Mouse (Mus musculus) lung, postnatal 0 days (tissue): ENCODE measurements around the gene Grxcr1. TPM values are rescaled to one million over a fixed set of nuclear protein-coding genes. Genes with fewer than 3 reads are reported as not detected.

Source experiments
- ATAC-seq: fragments of 200-750 bp; cut with Nextera tagmentation; 2 replicates; pipeline ENCODE4 v1.8.0; 2017; ENCODE audit warnings: moderate library complexity
- DNase-seq: peaks from one replicate; pipeline ENCODE4 v3.0.0-alpha.2; 2016; ENCODE audit warnings: low spot score
- H3K27ac ChIP-seq: fragments of 300-500 bp; sonication (generic); 2 replicates; pipeline ENCODE4 v1.5.1; 2014; ENCODE audit warnings: antibody characterized with exemption, mild to moderate bottlenecking, low read length, mixed read lengths
- H3K27me3 ChIP-seq: fragments of 300-500 bp; sonication (generic); replicated peaks from 2 replicates; pipeline ENCODE4 v1.6.1; 2014; ENCODE audit warnings: low read length, mixed read lengths; ENCODE audit not compliant: insufficient read depth
- H3K36me3 ChIP-seq: fragments of 300-500 bp; sonication (generic); 2 replicates; pipeline ENCODE4 v1.6.1; 2014; ENCODE audit warnings: low read length, mixed read lengths; ENCODE audit not compliant: insufficient read depth
- H3K4me1 ChIP-seq: fragments of 300-500 bp; sonication (generic); 2 replicates; pipeline ENCODE4 v1.6.1; 2014; ENCODE audit warnings: antibody characterized with exemption, low read depth, low read length, mixed read lengths; ENCODE audit not compliant: insufficient read depth
- H3K4me2 ChIP-seq: fragments of 300-500 bp; sonication (generic); replicated peaks from 2 replicates; pipeline ENCODE4 v1.6.1; 2014; ENCODE audit warnings: low read depth, mild to moderate bottlenecking, low read length, moderate library complexity, mixed read lengths
- H3K4me3 ChIP-seq: fragments of 300-500 bp; sonication (generic); 2 replicates; pipeline ENCODE4 v1.5.1; 2014; ENCODE audit warnings: low read depth, low read length
- H3K9ac ChIP-seq: fragments of 300-500 bp; sonication (generic); replicated peaks from 2 replicates; pipeline ENCODE4 v1.6.1; 2014; ENCODE audit warnings: low read depth, mild to moderate bottlenecking
- H3K9me3 ChIP-seq: fragments of 300-500 bp; sonication (generic); 2 replicates; pipeline ENCODE4 v1.6.1; 2016; ENCODE audit warnings: low read length, mixed read lengths
- CTCF ChIP-seq: IDR thresholded peaks from 2 replicates; pipeline ENCODE4 v1.5.1; 2016; ENCODE audit warnings: antibody characterized with exemption, mild to moderate bottlenecking
- EP300 ChIP-seq: IDR thresholded peaks from 2 replicates; pipeline ENCODE4 v1.6.1; 2016; ENCODE audit warnings: antibody characterized with exemption, mild to moderate bottlenecking, control low read depth
- WGBS: fragments of 180-500 bp; shearing (Covaris S2); extraction: QIAGEN DNeasy Blood & Tissue Kit; methylation state at CpG from one replicate; pipeline ENCODE4 v1.1.7; 2014; 5-methylcytosine and 5-hydroxymethylcytosine counted together
- polyA plus RNA-seq: library from polyadenylated mRNA; unstranded; fragments of >200 nt; fragmentation: Nextera tagmentation; extraction: Ambion mirVana; gene quantifications from 2 replicates; pipeline ENCODE4 v1.2.1, GENCODE M21; 2015

The Grxcr1 gene
- polyA plus RNA-seq, result not detected in 2 replicates

GRCm38 (mm10) chr5:68031744-68032143 is at the start of gene Grxcr1:
TSS of gene Grxcr1 (plus strand) at chr5:68031835.
- TF ChIP-seq CTCF (no peak), EP300 (no peak)
- Histone ChIP-seq H3K27ac (no peak within 1 kb of the TSS), H3K9ac (no peak within 1 kb of the TSS), H3K4me3 (no peak within 1 kb of the TSS), H3K4me1 (no peaks in the 10 kb centered on the region), H3K36me3 (no peaks in the 10 kb centered on the region), H3K9me3 (no peaks in the 10 kb centered on the region), H3K27me3 (no peaks in the 10 kb centered on the region), H3K4me2 (no peak within 1 kb of the TSS)
- no peak for ATAC-seq
- WGBS, result 84% methylated on average over 6 of the region's 6 CpGs
- no peak for DNase-seq

GRCm38 (mm10) chr5:67981946-67982526 is 49.6 kb upstream of the Grxcr1 start:
- H3K9me3 ChIP-seq, result no peaks in the 10 kb centered on the region
- no peaks in the 10 kb centered on the region for H3K36me3 ChIP-seq
- no peak overlapping the region for H3K27ac ChIP-seq
- H3K4me2 ChIP-seq, result no peak overlapping the region
- WGBS, result 54% methylated on average over 3 of the region's 3 CpGs
- H3K27me3 ChIP-seq, result no peaks in the 10 kb centered on the region
- ATAC-seq (peak; percentile 79), DNase-seq (peak; percentile 59)
- no peak overlapping the region for H3K4me3 ChIP-seq
- TF ChIP-seq EP300 (peak; percentile 73), CTCF (no peak)
- H3K4me1 ChIP-seq, result no peaks in the 10 kb centered on the region
- no peak overlapping the region for H3K9ac ChIP-seq

DNA sequence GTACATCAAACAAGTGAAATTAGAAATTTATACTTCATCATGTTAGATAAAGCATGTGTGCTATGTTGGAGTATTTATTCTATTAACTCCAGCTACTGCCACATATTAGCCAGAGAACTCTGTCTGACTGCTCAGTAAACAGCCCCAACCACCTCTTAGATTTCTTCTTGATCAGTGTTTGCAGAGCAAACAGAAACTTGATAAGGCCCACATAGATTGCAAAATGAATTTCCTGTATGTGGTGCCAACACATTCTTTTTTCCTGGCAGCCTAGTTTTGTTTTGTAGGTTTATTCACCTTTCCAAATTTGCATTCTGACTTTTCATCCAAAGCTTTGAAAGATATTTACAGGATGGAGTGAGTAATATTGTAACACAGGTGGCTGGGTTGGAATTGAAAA is 41.2 kb upstream of the Grxcr1 start:
- Histone ChIP-seq H3K27me3 (no peaks in the 10 kb centered on the region), H3K36me3 (no peaks in the 10 kb centered on the region), H3K4me2 (no peak overlapping the region), H3K27ac (no peak overlapping the region; the same call in 1 of the 2 replicates), H3K4me3 (no peak overlapping the region), H3K9ac (no peak overlapping the region), H3K4me1 (no peaks in the 10 kb centered on the region), H3K9me3 (no peaks in the 10 kb centered on the region)
- no peak for TF ChIP-seq CTCF
- peak; percentile 98 for TF ChIP-seq EP300
- peak; percentile 92 for DNase-seq
- ATAC-seq, result peak; percentile 94

- no peak overlapping the region for H3K4me2 ChIP-seq
- no peak overlapping the region for H3K9ac ChIP-seq
- no peak for TF ChIP-seq EP300
- TF ChIP-seq CTCF, result no peak
- ATAC-seq, result no peak
- WGBS, result 86% methylated on average over 6 of the region's 6 CpGs
- no peak overlapping the region for H3K27ac ChIP-seq
- no peaks in the 10 kb centered on the region for H3K27me3 ChIP-seq
- 0 out of 2 replicates have a peak, but pooled peaks cover 2% of the 10 kb centered on the region for H3K9me3 ChIP-seq
- no peak overlapping the region for H3K4me3 ChIP-seq
- H3K4me1 ChIP-seq, result no peaks in the 10 kb centered on the region
- no peaks in the 10 kb centered on the region for H3K36me3 ChIP-seq
- no peak for DNase-seq
Observed at GRCm38 (mm10) chr5:68002611-68003010, 29.0 kb upstream of the Grxcr1 start.

DNA sequence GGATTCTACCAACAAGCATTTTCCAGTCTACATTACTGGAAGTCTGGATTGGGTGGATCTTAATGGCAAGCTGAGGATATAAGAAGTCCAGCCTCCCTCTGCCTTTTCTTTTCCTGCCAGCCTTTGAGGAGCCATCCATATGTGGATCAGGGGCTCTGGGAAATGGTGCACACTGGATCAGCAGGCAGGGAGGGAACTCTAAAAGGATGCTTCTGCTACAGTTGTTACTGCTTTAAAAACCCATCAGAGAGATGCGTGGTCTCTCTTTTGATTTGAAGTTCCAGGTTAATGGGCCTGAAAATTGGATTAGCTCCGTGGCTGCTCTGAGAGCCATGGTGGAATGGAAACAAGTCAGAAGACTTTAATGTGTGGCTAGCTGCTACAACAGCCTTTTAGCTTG is 27.7 kb upstream of the Grxcr1 start:
- ATAC-seq, result no peak

DNA sequence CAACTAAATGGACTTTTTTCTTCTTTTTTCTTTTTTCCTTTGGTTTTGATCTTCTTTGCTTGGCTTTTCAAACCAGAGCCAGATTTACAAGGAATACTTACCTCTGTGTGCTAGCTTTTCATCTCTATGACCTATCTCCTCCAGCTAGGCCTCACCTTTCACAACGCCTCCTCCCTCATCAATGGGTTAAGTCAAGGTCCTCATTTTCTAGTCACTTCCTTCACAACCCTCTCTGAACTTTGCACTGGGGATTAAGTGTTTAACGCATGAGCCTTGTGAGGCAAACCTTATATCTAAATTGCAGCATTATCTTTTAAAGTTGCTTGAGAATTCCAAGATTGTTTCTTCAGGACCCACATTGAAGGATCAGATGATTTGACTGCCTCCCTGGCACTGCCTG is 27.2 kb upstream of the Grxcr1 start:
- Histone ChIP-seq H3K9ac (no peak overlapping the region), H3K4me3 (no peak overlapping the region), H3K27ac (no peak overlapping the region), H3K4me1 (no peaks in the 10 kb centered on the region), H3K36me3 (no peaks in the 10 kb centered on the region), H3K27me3 (no peaks in the 10 kb centered on the region), H3K9me3 (0 out of 2 replicates have a peak, but pooled peaks cover 2% of the 10 kb centered on the region), H3K4me2 (no peak overlapping the region)
- WGBS, result 77% methylated on average over 2 of the region's 2 CpGs
- ATAC-seq (no peak), DNase-seq (no peak)
- TF ChIP-seq EP300 (no peak), CTCF (no peak)

More for the DNA sequence above, 27.7 kb upstream of the Grxcr1 start:
- no peak for DNase-seq
- Histone ChIP-seq H3K9me3 (0 out of 2 replicates have a peak, but pooled peaks cover 2% of the 10 kb centered on the region), H3K27me3 (no peaks in the 10 kb centered on the region), H3K4me2 (no peak overlapping the region), H3K27ac (no peak overlapping the region), H3K4me3 (no peak overlapping the region), H3K9ac (no peak overlapping the region), H3K36me3 (no peaks in the 10 kb centered on the region), H3K4me1 (no peaks in the 10 kb centered on the region)
- TF ChIP-seq EP300 (no peak), CTCF (no peak)
- WGBS, result 72% methylated on average over 2 of the region's 2 CpGs

GRCm38 (mm10) chr5:68007074-68007473 is 24.6 kb upstream of the Grxcr1 start:
- Histone ChIP-seq H3K27ac (no peak overlapping the region), H3K4me1 (no peaks in the 10 kb centered on the region), H3K9ac (no peak overlapping the region), H3K36me3 (no peaks in the 10 kb centered on the region), H3K4me3 (no peak overlapping the region), H3K9me3 (no peaks in the 10 kb centered on the region), H3K27me3 (no peaks in the 10 kb centered on the region), H3K4me2 (no peak overlapping the region)
- no peak for ATAC-seq
- TF ChIP-seq CTCF, result no peak
- no peak for TF ChIP-seq EP300
- 83% methylated on average over 4 of the region's 4 CpGs for WGBS
- no peak for DNase-seq
